Mouse (Mus musculus): ENCODE measurements at regions not wholly inside any gene's neighbourhood (a gene's known extent, or its start where the extent isn't known, plus 50 kb on each side); places are given as distances from the start of the nearest gene placed in this dataset.

GRCm38 (mm10) chr4:29525769-29526658, 713.1 kb downstream of the Epha7 start:
- peak; percentile 0 for DNase-seq (ENCODE audit: low spot score)
